Mouse (Mus musculus) embryonic facial prominence, embryonic 11.5 days (tissue): ENCODE data around the gene Orai3. TPM values are rescaled to one million over a fixed set of nuclear protein-coding genes. Genes with fewer than 3 reads are reported as not detected.
A peak's percentile ranks its signal among the peaks of the same experiment; 100 is the strongest.

ENCODE experiments used
- ATAC-seq: fragments of 200-750 bp; cut with Nextera tagmentation; replicated peaks from 2 replicates; pipeline ENCODE4 v1.8.0; 2017; ENCODE audit warnings: low read depth; ENCODE audit not compliant: insufficient number of reproducible peaks, low FRiP score, low TSS enrichment
- DNase-seq: peaks from one replicate; pipeline ENCODE4 v3.0.0-alpha.2; 2015; ENCODE audit warnings: low spot score
- H3K27ac ChIP-seq: fragments of 300-500 bp; sonication (generic); replicated peaks from 2 replicates; pipeline ENCODE4 v1.5.1; 2014; ENCODE audit warnings: mild to moderate bottlenecking, low read depth, low read length, control low read depth
- H3K27me3 ChIP-seq: fragments of 300-500 bp; sonication (generic); 2 replicates; pipeline ENCODE4 v1.6.1; 2014; ENCODE audit warnings: mild to moderate bottlenecking, low read length, moderate library complexity, mixed read lengths; ENCODE audit not compliant: control insufficient read depth, insufficient read depth
- H3K36me3 ChIP-seq: fragments of 300-500 bp; sonication (generic); replicated peaks from 2 replicates; pipeline ENCODE4 v1.6.1; 2014; ENCODE audit warnings: low read depth, mild to moderate bottlenecking, low read length, moderate library complexity, mixed read lengths; ENCODE audit not compliant: control insufficient read depth, insufficient read depth
- H3K4me1 ChIP-seq: fragments of 300-500 bp; sonication (generic); 2 replicates; pipeline ENCODE4 v1.6.1; 2014; ENCODE audit warnings: low read length, mixed read lengths; ENCODE audit not compliant: control insufficient read depth, insufficient read depth
- H3K4me2 ChIP-seq: fragments of 300-500 bp; sonication (generic); 2 replicates; pipeline ENCODE4 v1.6.1; 2014; ENCODE audit warnings: low read depth, mild to moderate bottlenecking, control low read depth, low read length, moderate library complexity
- H3K4me3 ChIP-seq: fragments of 300-500 bp; sonication (generic); 2 replicates; pipeline ENCODE4 v1.5.1; 2014; ENCODE audit warnings: low read depth, low read length, control low read depth
- H3K9ac ChIP-seq: fragments of 300-500 bp; sonication (generic); replicated peaks from 2 replicates; pipeline ENCODE4 v1.6.1; 2014; ENCODE audit warnings: mild to moderate bottlenecking, control low read depth, low read length
- H3K9me3 ChIP-seq: fragments of 300-500 bp; sonication (generic); replicated peaks from 2 replicates; pipeline ENCODE4 v1.6.1; 2016; ENCODE audit warnings: mild to moderate bottlenecking, low read length, inconsistent platforms, mixed read lengths; ENCODE audit not compliant: control insufficient read depth
- WGBS: fragments of 180-500 bp; shearing (Covaris S2); extraction: QIAGEN DNeasy Blood & Tissue Kit; methylation state at CpG from one replicate; pipeline ENCODE4 v1.1.7; 2014; 5-methylcytosine and 5-hydroxymethylcytosine counted together
- polyA plus RNA-seq: library from polyadenylated mRNA; unstranded; fragments of >200 nt; fragmentation: Nextera tagmentation; extraction: Ambion mirVana; gene quantifications from 2 replicates; pipeline ENCODE4 v1.2.1, GENCODE M21; 2014

Gene Orai3
- polyA plus RNA-seq, 1 experiment from 2014 or later: 8.7 TPM

DNA sequence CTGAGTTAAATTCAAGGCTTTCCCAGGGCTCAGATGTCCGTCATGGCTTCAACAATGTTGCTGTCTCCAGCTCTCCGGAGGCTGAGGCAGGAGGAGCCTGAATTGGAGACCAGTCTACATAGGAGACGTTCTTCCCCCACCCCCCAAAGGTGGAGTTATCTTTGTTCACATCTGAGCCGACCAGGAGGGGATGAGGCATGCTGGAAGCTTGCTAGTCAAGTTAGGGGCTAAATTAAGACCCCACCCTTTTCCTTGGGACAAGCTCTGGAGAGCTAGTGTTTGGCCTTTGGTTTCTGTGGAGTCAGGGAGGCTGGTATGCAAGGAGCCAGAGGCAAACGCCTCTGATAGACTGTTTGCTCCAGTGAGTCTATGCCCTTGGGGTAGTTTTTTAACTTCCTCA lies 16.5 kb upstream of the Orai3 start:
- Histone ChIP-seq H3K27me3 (no peaks in the 10 kb centered on the region), H3K36me3 (peaks cover 33% of the 10 kb centered on the region), H3K4me2 (no peak overlapping the region), H3K27ac (no peak overlapping the region), H3K4me3 (no peak overlapping the region), H3K9me3 (no peaks in the 10 kb centered on the region), H3K9ac (no peak overlapping the region), H3K4me1 (no peaks in the 10 kb centered on the region)
- WGBS: 70% methylated on average over 5 of the region's 5 CpGs
- no peak for DNase-seq
- ATAC-seq: no peak

DNA sequence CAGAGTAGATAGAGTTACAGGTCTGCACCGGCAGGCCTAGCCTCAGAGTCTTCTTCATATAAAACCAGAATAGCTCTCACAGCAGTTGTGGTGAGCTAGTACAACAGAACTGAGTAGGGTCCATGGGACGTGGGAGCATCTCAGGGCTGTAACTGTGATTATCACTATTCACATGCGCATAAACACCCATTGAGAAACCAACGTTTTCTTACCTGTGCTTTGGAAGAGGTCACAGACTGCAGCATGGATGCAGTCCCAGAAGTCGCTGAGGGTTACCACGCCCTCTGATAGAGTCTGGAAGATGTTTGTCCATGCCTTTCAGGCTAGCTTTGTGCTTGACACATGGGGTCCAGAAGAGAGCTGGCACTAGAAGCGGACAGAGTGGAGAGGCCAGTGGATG lies 15.9 kb upstream of the Orai3 start:
- Histone ChIP-seq H3K4me1 (no peaks in the 10 kb centered on the region), H3K36me3 (peaks cover 33% of the 10 kb centered on the region), H3K27ac (no peak overlapping the region), H3K9me3 (no peaks in the 10 kb centered on the region), H3K9ac (no peak overlapping the region), H3K4me2 (no peak overlapping the region), H3K27me3 (no peaks in the 10 kb centered on the region), H3K4me3 (no peak overlapping the region)
- no peak for DNase-seq
- no peak for ATAC-seq
- WGBS: 86% methylated on average over 7 of the region's 7 CpGs

DNA sequence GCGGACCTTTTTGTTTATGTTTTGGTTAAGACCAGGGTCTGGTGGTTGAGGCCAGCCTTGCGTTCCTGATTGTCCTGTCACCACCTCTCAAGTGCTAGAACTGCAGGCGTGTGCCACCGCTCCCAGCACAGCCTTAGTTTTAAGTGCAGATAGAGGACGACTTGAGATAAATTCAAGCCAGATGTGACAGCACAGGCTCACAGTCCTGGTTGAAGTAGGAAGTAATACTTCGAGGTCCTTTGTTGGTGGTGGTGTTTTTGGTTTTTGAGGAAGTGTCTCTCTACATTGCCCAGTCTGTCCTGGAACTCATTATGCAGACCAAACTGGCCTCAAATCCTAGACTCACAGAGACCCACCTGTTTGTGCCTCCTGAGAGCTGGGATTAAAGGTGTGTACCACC lies 9.9 kb upstream of the Orai3 start:
- H3K9me3 ChIP-seq: no peaks in the 10 kb centered on the region
- H3K36me3 ChIP-seq: peaks cover 5% of the 10 kb centered on the region
- ATAC-seq: no peak
- DNase-seq: peak; percentile 41
- no peak overlapping the region for H3K4me3 ChIP-seq
- WGBS: 33% methylated on average over 6 of the region's 6 CpGs
- no peak overlapping the region for H3K9ac ChIP-seq
- H3K4me2 ChIP-seq: no peak overlapping the region
- no peaks in the 10 kb centered on the region; the same call in 1 of the 2 replicates for H3K4me1 ChIP-seq
- H3K27me3 ChIP-seq: no peaks in the 10 kb centered on the region
- peak overlapping the region; percentile 20; the same call in 1 of the 2 replicates for H3K27ac ChIP-seq

DNA sequence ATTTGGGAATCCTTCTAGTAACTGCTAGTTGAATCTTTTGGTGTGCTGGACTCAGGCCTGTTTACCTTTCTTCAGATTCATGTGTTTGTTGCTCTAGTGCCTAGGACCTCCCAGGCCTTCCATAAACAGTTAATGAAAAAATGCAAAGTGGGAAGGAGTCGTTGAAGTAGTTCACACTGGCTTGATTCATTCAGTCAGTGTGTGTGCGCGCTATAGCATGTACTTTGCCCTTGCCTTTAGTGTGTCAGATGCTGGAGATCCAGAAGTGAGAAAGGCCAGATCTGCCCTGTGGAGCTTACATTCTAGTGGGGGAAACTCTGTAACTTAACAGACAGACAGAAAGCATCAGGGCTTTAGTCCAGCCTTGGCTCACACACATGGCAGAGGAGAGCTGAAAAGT lies 9.1 kb upstream of the Orai3 start:
- ATAC-seq (no peak), DNase-seq (no peak)
- Histone ChIP-seq H3K9me3 (no peaks in the 10 kb centered on the region), H3K4me2 (no peak overlapping the region), H3K4me3 (no peak overlapping the region), H3K36me3 (peaks cover 6% of the 10 kb centered on the region; the same call in 1 of the 2 replicates), H3K27ac (no peak overlapping the region), H3K4me1 (no peaks in the 10 kb centered on the region; the same call in 1 of the 2 replicates), H3K9ac (no peak overlapping the region), H3K27me3 (no peaks in the 10 kb centered on the region)
- WGBS: 87% methylated on average over 3 of the region's 3 CpGs

DNA sequence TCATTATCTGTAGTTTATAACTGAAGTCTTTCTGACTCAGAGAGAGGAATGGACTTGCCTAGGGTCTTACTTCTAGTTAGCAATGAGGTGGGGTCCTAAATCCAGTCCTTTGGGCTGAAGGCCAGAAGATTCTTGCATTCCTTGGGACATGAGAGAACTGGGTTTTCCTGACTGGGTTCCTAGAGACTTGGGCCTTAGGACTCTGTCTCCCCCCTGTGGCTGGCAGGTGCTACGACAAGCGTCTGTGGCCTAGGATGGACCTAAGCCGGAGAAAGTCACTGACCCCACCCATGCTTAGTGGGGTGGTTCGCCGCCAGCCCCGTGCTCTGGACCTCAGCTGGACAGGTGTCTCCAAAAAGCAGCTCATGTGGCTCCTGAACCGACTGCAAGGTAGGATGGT lies 8.6 kb upstream of the Orai3 start:
- Histone ChIP-seq H3K4me1 (no peaks in the 10 kb centered on the region; the same call in 1 of the 2 replicates), H3K36me3 (peaks cover 10% of the 10 kb centered on the region), H3K9ac (no peak overlapping the region), H3K27ac (no peak overlapping the region), H3K27me3 (no peaks in the 10 kb centered on the region), H3K9me3 (no peaks in the 10 kb centered on the region), H3K4me2 (no peak overlapping the region), H3K4me3 (no peak overlapping the region)
- 56% methylated on average over 7 of the region's 7 CpGs for WGBS
- ATAC-seq (no peak), DNase-seq (peak; percentile 79)

DNA sequence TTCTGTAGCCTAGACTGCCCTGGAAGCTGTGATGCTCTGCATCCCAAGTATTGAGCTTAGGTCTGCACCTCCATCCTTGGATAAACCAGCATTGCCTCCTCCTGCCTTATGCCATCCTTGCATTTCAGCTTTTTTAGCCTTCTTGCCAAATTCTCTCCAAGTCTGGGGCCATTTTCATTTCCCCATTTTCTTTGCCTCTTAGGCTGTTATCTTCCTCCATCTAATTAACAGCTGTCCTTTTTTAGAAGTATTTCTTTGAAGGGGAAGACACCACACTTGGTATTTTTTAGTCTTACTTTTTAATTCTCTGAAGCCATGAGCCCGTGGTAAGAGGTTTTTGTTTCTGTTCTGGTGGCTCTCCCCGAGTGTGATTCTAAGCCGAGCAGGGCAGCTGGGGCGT lies 6.0 kb upstream of the Orai3 start:
- 89% methylated on average over 4 of the region's 4 CpGs for WGBS
- ATAC-seq (no peak), DNase-seq (no peak)
- Histone ChIP-seq H3K4me3 (no peak overlapping the region), H3K4me2 (no peak overlapping the region), H3K27me3 (no peaks in the 10 kb centered on the region), H3K27ac (no peak overlapping the region), H3K9me3 (no peaks in the 10 kb centered on the region), H3K36me3 (peaks cover 10% of the 10 kb centered on the region), H3K9ac (no peak overlapping the region), H3K4me1 (no peaks in the 10 kb centered on the region; the same call in 1 of the 2 replicates)

DNA sequence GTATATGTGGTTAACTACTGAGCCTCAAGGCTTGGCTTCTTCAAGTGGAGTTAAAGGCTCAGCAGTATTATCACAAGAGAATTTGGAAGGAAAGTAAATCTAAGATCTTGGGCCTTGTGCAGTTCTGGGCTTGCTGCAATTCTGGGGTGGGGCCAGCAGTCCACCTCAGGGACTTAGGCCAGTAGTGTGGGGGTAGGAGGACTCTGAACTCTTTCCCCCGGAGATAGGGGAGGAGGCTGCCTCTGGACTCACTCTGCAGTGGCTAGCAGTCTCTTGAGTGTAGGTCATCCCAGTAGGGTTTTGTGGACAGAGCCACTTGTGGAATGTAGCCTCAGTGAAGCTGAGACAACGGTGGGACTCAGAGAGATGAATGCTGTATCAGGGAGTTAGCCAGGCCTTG lies 3.9 kb upstream of the Orai3 start:
- H3K27me3 ChIP-seq: no peaks in the 10 kb centered on the region
- peaks cover 10% of the 10 kb centered on the region for H3K36me3 ChIP-seq
- WGBS: 91% methylated on average over 2 of the region's 2 CpGs
- H3K9ac ChIP-seq: no peak overlapping the region
- DNase-seq (no peak), ATAC-seq (no peak)
- H3K27ac ChIP-seq: no peak overlapping the region
- peaks cover 2% of the 10 kb centered on the region; the same call in 1 of the 2 replicates for H3K4me1 ChIP-seq
- H3K9me3 ChIP-seq: no peaks in the 10 kb centered on the region
- no peak overlapping the region for H3K4me2 ChIP-seq
- no peak overlapping the region for H3K4me3 ChIP-seq

DNA sequence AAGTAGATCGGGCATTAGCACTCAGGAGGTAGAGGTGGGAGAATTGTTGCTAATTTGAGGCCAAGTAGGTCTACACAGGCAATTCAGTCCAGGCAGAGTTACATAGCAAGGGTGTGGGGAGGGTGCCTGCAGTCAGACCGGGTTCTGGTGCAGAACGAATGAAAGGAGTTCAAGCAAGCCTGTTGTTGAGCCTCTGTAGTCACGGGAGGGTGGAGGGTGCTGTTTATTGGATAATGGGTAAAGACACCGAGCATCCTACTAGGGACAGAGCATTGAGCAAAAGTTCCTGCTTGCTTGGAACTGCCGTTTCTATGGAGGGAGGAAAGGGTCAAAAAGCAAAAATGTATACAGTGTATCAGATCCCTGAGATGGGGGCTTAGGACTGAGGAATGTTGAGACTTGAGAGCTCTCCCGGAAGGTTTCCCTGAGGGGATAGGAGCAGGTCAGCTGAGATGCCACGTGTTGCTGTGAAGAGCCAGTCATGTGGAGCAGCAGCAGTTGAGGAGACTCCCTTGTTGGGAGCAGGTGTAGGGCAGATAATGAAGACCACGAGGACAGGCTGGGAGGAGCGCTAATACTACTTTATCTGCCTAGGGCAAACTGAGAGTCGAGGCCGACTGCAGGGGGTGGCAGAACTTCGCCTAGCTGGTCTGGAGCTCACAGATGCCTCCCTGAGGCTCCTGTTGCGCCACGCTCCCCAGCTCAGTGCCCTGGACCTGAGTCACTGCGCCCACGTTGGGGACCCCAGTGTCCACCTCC lies 2.6 kb upstream of the Orai3 start:
- ATAC-seq (no peak), DNase-seq (no peak)
- no peak overlapping the region for H3K4me3 ChIP-seq
- no peaks in the 10 kb centered on the region for H3K9me3 ChIP-seq
- peaks cover 10% of the 10 kb centered on the region for H3K36me3 ChIP-seq
- no peak overlapping the region for H3K4me2 ChIP-seq
- no peak overlapping the region for H3K9ac ChIP-seq
- 81% methylated on average over 17 of the region's 17 CpGs for WGBS
- H3K27ac ChIP-seq: no peak overlapping the region
- no peaks in the 10 kb centered on the region for H3K27me3 ChIP-seq
- peaks cover 2% of the 10 kb centered on the region; the same call in 1 of the 2 replicates for H3K4me1 ChIP-seq
